Mouse (Mus musculus) spleen, postnatal 4 days (tissue): ENCODE measurements around the gene Dedd2.

Experiments used
- DNase-seq, 2 experiments: peaks; one replicate each; pipeline ENCODE4 v3.0.0; 2022; ENCODE audit warnings: low spot score in 2 of 2

Dedd2 gene

GRCm38 (mm10) chr7:25218705-25219415, 1.6 kb downstream of the Dedd2 start:
- peak; percentile 66 to 85 for DNase-seq

DNA sequence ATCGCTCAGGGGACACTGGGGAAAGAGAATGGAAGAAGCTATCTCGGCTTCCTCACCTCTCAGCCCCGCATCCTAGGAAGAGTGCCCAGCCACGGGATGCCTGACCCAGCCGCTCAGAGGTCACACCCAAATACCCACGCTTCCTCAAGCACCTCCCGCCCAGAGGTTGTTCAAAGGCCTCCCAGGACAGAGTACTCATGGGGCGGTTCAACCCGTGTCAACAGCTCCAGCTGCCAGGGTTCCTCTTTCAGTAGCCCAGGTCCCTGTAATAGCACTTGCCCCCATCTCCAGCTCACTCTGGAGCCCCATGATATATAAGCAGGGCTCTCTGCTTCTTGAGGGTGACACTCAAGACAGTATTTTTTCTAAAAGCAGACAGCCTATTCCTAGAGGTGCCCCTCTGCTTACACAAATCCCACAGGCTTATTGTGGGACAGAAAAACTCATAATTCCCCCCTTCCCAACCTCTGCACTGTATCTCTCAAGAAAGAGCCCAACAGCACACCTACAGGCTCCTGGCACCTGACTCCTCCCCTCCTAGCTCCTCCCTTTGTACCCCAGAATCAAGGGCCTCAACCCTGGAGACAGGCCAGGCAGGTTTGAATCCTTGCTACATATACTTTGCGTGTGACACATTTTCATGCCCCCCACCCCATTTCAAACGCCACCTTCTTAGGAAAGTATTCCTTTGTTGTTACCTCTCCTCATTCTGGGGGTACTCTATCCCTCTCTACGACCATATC, 2.6 kb downstream of the Dedd2 start:
- peak; percentile 58 to 73 for DNase-seq

DNA sequence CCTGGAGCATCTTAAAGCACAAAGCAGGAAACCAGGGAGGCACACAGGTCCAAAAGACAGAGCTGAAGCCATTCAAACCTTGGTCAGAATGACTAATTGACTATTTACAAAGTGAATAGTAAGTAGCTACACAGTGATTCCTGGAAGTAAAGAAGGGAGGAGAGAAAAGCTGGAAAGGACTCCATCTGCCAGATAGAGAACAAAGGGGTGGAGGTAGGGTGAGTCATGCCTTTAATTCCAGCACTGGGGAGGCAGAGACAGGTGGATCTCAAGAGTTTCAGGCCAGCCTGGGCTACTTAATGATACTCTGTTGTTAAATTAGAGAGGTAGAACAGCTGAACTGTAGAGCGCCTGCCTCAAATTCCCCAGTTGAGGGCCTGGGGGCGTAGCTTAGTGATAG, 6.2 kb downstream of the Dedd2 start:
- no peak for DNase-seq

DNA sequence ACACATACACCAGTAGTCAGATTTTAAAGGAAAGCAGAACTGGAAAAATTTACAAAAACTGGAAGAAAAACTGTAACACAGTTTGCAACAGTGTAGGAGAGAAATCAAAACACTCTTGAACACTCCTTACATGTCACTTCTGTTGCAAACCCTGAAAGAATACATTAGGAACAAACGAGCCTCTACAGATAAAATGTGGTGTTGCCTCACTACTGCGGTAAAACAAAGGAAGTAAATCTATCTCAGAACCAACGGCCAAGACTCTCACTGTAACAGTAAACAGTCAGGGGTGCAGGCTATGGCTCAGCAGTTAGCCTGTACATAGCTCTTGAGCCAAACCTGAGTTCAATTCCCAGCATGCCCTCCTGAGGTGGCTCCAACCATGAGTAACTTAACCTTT, 7.3 kb downstream of the Dedd2 start:
- no peak for DNase-seq

GRCm38 (mm10) chr7:25210482-25210881, 9.9 kb downstream of the Dedd2 start:
- DNase-seq: no peak

DNA sequence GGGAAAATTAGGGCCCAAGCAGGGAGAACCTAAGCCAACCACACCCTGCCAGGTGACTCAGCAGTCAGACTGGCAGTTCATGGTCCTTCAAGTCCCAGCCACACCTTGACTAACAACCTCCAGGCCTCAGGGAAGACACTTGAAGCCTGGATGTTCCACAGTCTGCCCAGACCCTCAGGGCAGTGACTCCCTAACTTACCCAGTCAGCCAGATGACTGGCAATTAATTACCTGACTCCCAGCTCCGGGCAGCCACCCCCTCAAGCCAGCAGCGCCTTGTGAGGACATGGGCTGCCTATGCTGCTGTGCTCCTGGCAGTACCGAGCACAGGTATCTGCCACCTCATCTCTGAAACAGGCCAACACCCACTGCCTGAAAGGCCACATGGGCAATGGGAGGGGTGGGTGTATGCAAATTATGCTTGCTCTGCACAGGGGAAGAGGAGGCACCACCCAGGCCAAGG, 11.2 kb downstream of the Dedd2 start:
- DNase-seq: peak; percentile 59 to 74

GRCm38 (mm10) chr7:25206094-25206830, 14.2 kb downstream of the Dedd2 start:
- peak in 1 of 2 experiments; percentile 67 for DNase-seq

- peak; percentile 63 to 78 for DNase-seq
Measured at GRCm38 (mm10) chr7:25205355-25206093, 14.9 kb downstream of the Dedd2 start.

GRCm38 (mm10) chr7:25203624-25204023, 16.8 kb downstream of the Dedd2 start:
- DNase-seq: no peak

DNA sequence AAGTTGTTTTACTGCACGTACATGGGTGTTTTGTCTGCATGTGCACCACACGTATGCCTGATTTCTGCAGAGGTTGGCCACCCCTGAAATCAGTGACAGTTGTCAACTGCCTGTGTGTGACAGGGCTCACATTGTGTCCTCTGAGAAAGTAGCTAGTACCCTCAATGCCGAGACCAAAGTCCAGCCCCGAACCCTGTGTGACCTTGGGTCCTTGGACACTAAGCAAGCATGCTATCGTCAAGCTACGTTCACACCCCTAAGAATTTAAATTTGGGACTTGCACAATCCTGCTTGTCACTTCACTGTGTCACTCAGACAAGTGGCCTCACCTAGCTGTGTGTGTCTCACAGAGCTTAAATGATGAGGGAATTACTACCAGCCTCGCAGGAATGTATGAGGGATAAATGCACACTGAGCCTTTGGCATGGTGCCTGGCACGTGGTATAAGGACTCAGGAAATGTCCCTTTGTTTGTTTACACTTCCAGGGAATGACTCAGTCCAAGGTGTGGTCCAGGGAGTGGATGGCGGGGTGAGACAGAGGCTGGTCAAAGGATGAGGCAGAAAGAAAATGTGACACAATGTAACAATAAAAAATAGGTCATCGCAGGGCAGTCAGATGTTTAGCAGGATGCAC, 22.9 kb downstream of the Dedd2 start:
- DNase-seq: no peak

DNA sequence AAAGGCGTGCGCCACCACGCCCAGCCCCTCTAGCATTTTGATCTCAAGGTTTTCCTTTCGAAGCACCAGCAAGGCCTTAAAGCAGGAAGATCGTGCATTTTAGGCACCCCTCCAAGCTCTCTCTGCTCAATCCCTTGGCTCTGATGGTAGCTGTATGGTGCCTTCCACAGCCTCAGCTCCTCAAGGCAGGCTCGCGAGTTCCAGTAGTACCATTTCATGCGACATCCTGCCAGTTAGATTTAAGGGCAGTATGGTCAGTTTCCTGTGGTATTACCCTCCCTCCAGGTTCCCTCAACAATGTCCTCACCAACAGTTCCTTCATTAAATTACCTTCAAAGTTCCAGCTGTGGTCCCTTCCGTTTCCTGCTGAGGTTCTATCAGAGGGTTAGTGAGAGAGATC, 24.3 kb downstream of the Dedd2 start:
- DNase-seq: no peak

DNA sequence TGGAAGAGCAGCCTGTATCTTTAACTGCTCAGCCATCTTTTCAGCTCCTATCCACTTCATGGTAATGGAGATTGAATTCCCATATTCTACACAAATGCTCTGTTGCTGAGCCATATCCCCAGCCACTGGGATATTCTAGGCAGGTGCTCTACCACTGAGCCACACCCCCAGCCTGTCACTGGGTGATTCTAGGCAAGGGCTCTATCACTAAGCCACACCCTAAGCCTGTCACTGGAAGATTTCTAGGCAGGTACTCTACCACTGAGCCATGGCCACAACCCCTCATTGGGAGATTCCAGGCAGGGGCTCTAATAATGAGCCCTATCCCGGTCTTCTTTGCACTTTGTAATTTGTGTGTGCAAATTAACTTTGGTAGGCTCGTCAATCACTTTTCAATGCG, 25.3 kb downstream of the Dedd2 start:
- no peak for DNase-seq

DNA sequence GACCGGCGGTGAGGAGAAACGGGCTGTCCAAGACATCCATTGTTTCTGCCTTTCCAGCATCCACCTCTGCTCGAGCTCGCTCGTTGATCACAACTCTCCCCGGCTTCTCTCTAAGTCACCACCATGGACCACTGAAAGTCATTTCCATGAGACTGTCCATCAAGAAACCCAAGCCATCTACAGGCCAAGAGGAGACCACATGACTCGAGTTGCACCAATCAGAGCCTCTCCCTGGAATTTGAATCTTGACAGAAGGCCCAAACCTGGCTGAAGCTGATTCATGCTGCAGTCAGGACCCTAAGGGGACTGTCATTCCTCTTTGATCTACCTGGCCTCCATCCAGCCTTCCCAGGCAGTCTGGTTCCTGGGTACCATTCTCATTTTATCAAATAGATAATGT, 28.3 kb downstream of the Dedd2 start:
- no peak for DNase-seq

GRCm38 (mm10) chr7:25190806-25191205, 29.6 kb downstream of the Dedd2 start:
- no peak for DNase-seq

- peak; percentile 84 to 95 for DNase-seq
Measured at GRCm38 (mm10) chr7:25187662-25188650, 32.5 kb downstream of the Dedd2 start.

- no peak for DNase-seq
Measured at GRCm38 (mm10) chr7:25184091-25184490, 36.3 kb downstream of the Dedd2 start.

DNA sequence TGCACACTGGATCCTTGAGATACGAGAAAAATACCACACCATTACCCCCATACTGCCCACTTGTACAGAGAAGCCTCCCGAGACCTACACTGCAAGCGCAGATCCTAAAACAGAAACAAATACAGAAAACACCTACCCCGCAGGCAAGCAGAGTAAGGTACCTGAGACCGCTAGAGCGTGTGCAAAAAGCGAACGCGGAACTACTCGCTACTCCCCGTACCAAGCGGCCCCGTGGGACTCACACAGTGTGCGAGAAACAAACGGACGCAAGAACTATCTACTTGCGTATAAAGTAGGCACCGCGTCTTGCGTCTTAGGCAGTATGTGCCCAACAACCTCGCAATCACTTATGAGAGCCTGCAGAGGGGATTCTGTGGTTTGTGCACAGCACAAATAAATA, 38.6 kb downstream of the Dedd2 start:
- no peak for DNase-seq

- peak; percentile 65 to 85 for DNase-seq
Measured at GRCm38 (mm10) chr7:25181331-25181790, 39.1 kb downstream of the Dedd2 start.

DNA sequence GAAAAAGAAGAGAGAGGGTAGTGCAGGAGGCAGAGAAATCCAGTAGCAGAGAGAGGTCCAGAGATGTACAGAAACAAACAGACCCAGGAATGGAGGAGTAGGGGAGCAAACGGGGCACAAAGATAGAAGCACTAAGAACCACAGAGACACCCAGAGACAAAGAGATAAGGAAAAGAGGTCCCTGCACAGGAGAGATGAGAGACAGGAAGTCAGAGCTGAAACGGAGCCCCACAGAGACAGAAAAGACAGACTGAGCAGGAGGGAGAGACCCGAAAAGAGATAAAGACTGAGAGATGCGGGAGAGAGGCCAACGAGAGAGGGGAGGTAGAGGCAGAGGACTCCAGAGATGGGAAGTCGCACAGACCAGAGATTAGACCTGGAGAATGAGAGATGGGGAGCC, 39.9 kb downstream of the Dedd2 start:
- no peak for DNase-seq

- DNase-seq: peak; percentile 47 to 78
Measured at GRCm38 (mm10) chr7:25179606-25180161, 40.7 kb downstream of the Dedd2 start, which contains the start of gene Pou2f2. Gene Pou2f2 (minus strand): TSS chr7:25179726.
